Mouse (Mus musculus) embryonic facial prominence, embryonic 12.5 days (tissue): ENCODE results near the gene Klhdc1. TPM values are rescaled to one million over a fixed set of nuclear protein-coding genes. Genes with fewer than 3 reads are reported as not detected.

Source experiments
- ATAC-seq: fragments of 200-750 bp; cut with Nextera tagmentation; 2 replicates; pipeline ENCODE4 v1.8.0; 2017; ENCODE audit not compliant: insufficient number of reproducible peaks, insufficient read depth, low FRiP score, low TSS enrichment
- H3K27ac ChIP-seq: fragments of 300-500 bp; sonication (generic); 2 replicates; pipeline ENCODE4 v1.5.1; 2016; ENCODE audit warnings: mild to moderate bottlenecking
- H3K27me3 ChIP-seq: fragments of 300-500 bp; sonication (generic); 2 replicates; pipeline ENCODE4 v1.6.1; 2016; ENCODE audit warnings: mild to moderate bottlenecking, moderate library complexity
- H3K36me3 ChIP-seq: fragments of 300-500 bp; sonication (generic); 2 replicates; pipeline ENCODE4 v1.6.1; 2016; ENCODE audit warnings: mild to moderate bottlenecking
- H3K4me1 ChIP-seq: fragments of 300-500 bp; sonication (generic); 2 replicates; pipeline ENCODE4 v1.6.1; 2016
- H3K4me2 ChIP-seq: fragments of 300-500 bp; sonication (generic); replicated peaks from 2 replicates; pipeline ENCODE4 v1.6.1; 2016; ENCODE audit warnings: mild to moderate bottlenecking, moderate library complexity
- H3K4me3 ChIP-seq: fragments of 300-500 bp; sonication (generic); 2 replicates; pipeline ENCODE4 v1.5.1; 2016; ENCODE audit warnings: mild to moderate bottlenecking
- H3K9ac ChIP-seq: fragments of 300-500 bp; sonication (generic); 2 replicates; pipeline ENCODE4 v1.6.1; 2016; ENCODE audit warnings: mild to moderate bottlenecking, moderate library complexity
- H3K9me3 ChIP-seq: fragments of 300-500 bp; sonication (generic); 2 replicates; pipeline ENCODE4 v1.6.1; 2016; ENCODE audit warnings: mild to moderate bottlenecking, moderate library complexity
- WGBS: fragments of 180-500 bp; shearing (Covaris S2); methylation state at CpG from one replicate; pipeline ENCODE4 v1.1.7; 2016; 5-methylcytosine and 5-hydroxymethylcytosine counted together
- polyA plus RNA-seq: library from polyadenylated mRNA; unstranded; fragments of >200 nt; fragmentation: Nextera tagmentation; extraction: Ambion mirVana; gene quantifications from 2 replicates; pipeline ENCODE4 v1.2.1, GENCODE M21; 2016

The Klhdc1 gene
- polyA plus RNA-seq, 1 experiment from 2014 or later: 7.5 TPM

- ATAC-seq: no peak
- no peak overlapping the region for H3K4me2 ChIP-seq
- no peaks in the 10 kb centered on the region for H3K9me3 ChIP-seq
- H3K27ac ChIP-seq: no peak overlapping the region
- H3K27me3 ChIP-seq: no peaks in the 10 kb centered on the region
- no peak overlapping the region for H3K9ac ChIP-seq
- no peak overlapping the region for H3K4me3 ChIP-seq
- H3K4me1 ChIP-seq: no peaks in the 10 kb centered on the region
- H3K36me3 ChIP-seq: peaks cover 60% of the 10 kb centered on the region
- WGBS: 83% methylated on average over 18 of the region's 18 CpGs
These were observed 30.7 kb upstream of the Klhdc1 start for GRCm38 (mm10) chr12:69210056-69210979.

GRCm38 (mm10) chr12:69211057-69211456 is 29.9 kb upstream of the Klhdc1 start:
- H3K27ac ChIP-seq: no peak overlapping the region
- ATAC-seq: no peak
- H3K9ac ChIP-seq: no peak overlapping the region
- no peak overlapping the region for H3K4me3 ChIP-seq
- no peaks in the 10 kb centered on the region for H3K9me3 ChIP-seq
- no peaks in the 10 kb centered on the region for H3K4me1 ChIP-seq
- H3K36me3 ChIP-seq: peaks cover 63% of the 10 kb centered on the region
- 85% methylated on average over 5 of the region's 5 CpGs for WGBS
- H3K4me2 ChIP-seq: no peak overlapping the region
- H3K27me3 ChIP-seq: no peaks in the 10 kb centered on the region

GRCm38 (mm10) chr12:69213186-69213777 is 27.7 kb upstream of the Klhdc1 start:
- peaks cover 67% of the 10 kb centered on the region for H3K36me3 ChIP-seq
- no peaks in the 10 kb centered on the region for H3K27me3 ChIP-seq
- no peak overlapping the region for H3K4me2 ChIP-seq
- no peaks in the 10 kb centered on the region for H3K9me3 ChIP-seq
- no peak overlapping the region for H3K4me3 ChIP-seq
- H3K9ac ChIP-seq: no peak overlapping the region
- H3K27ac ChIP-seq: no peak overlapping the region
- ATAC-seq: no peak
- no peaks in the 10 kb centered on the region for H3K4me1 ChIP-seq
- 94% methylated on average over 13 of the region's 13 CpGs for WGBS

- H3K36me3 ChIP-seq: peaks cover 72% of the 10 kb centered on the region
- no peaks in the 10 kb centered on the region for H3K27me3 ChIP-seq
- no peak overlapping the region for H3K4me2 ChIP-seq
- no peak for ATAC-seq
- no peak overlapping the region for H3K9ac ChIP-seq
- H3K4me1 ChIP-seq: no peaks in the 10 kb centered on the region
- H3K4me3 ChIP-seq: no peak overlapping the region
- no peaks in the 10 kb centered on the region for H3K9me3 ChIP-seq
- 94% methylated on average over 7 of the region's 7 CpGs for WGBS
- H3K27ac ChIP-seq: no peak overlapping the region
These were observed 26.6 kb upstream of the Klhdc1 start for GRCm38 (mm10) chr12:69214393-69214792.

DNA sequence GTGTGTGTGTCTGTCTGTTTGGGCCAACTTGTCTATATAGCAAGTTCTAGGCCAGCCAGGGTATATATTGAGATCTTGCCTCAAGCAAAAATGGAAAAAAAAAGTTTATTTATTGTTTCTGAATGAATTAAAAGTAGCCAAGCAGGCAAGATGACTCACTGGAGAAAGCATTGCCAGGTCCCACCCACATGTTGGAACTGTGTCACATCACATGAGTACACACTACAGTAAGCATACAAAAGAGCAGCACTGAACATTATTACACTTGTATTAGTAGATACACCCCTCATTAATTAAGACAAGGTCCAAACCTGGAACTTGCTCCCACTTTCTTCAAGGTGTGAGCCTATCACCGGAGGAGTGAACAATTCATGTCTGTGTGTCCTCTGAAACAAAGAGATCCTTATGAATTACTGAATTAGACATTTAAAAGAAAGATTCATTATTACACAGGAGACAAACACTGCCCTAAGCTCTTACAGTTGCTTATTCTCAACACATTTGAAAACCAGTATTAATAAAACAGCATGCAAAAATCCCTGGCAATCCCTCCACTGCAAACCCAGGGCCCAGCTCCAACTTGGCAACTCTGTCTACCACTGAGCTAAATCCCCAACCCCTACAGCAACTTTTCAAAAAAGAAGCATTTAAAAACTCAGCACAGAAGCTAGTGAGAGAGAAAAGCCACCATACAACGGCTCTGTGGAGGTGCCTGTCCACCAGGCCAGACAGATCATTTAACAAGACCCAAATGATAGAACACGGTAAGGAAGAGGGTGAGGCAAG is 25.8 kb upstream of the Klhdc1 start:
- H3K36me3 ChIP-seq: peaks cover 68% of the 10 kb centered on the region
- no peaks in the 10 kb centered on the region for H3K27me3 ChIP-seq
- no peaks in the 10 kb centered on the region for H3K9me3 ChIP-seq
- no peaks in the 10 kb centered on the region for H3K4me1 ChIP-seq
- no peak overlapping the region for H3K9ac ChIP-seq
- 84% methylated on average over 3 of the region's 3 CpGs for WGBS
- H3K4me3 ChIP-seq: no peak overlapping the region
- H3K27ac ChIP-seq: no peak overlapping the region
- no peak for ATAC-seq
- H3K4me2 ChIP-seq: no peak overlapping the region

GRCm38 (mm10) chr12:69216587-69216986 is 24.4 kb upstream of the Klhdc1 start:
- no peaks in the 10 kb centered on the region for H3K27me3 ChIP-seq
- no peaks in the 10 kb centered on the region for H3K9me3 ChIP-seq
- H3K4me1 ChIP-seq: no peaks in the 10 kb centered on the region
- 95% methylated on average over 7 of the region's 7 CpGs for WGBS
- no peak overlapping the region for H3K4me2 ChIP-seq
- peaks cover 73% of the 10 kb centered on the region for H3K36me3 ChIP-seq
- no peak overlapping the region for H3K27ac ChIP-seq
- no peak for ATAC-seq
- no peak overlapping the region for H3K9ac ChIP-seq
- no peak overlapping the region for H3K4me3 ChIP-seq

DNA sequence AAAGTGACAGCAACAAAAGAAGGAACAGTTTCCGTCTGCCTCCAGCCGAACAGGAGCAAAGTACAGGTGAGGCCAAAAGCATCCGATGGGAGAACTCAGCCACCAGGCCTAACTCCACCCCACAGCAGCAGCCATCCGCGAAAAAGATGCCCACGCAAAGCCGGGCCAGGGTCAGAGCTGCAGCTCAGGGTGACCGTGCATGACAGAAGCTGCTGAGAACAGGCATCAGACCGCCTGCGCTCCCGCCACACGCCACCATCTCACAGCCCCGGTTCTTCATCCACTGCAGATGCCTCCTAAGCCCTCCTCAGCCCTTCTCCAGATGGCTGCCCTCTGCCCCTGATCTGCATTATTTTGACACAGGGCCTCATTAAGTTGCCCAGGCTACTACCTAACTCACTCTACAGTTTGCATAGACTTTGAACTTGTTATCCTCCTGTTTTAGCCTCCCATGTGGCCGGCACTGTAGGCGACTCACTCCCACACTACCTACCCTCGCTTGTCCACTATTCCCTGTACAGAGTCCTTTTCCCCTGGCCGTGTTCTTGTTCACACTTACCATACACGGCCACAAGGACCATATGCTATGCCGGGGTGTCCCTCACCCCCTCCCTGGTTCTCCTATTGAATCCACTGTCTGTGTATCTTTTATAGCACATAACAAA is 20.2 kb upstream of the Klhdc1 start:
- no peak overlapping the region for H3K4me3 ChIP-seq
- H3K9ac ChIP-seq: no peak overlapping the region
- H3K4me1 ChIP-seq: no peaks in the 10 kb centered on the region
- no peaks in the 10 kb centered on the region for H3K27me3 ChIP-seq
- H3K27ac ChIP-seq: no peak overlapping the region
- no peak overlapping the region for H3K4me2 ChIP-seq
- no peaks in the 10 kb centered on the region for H3K9me3 ChIP-seq
- peaks cover 47% of the 10 kb centered on the region for H3K36me3 ChIP-seq
- WGBS: 88% methylated on average over 19 of the region's 19 CpGs
- ATAC-seq: no peak

GRCm38 (mm10) chr12:69227776-69228466 is 13.1 kb upstream of the Klhdc1 start, which contains the start of gene Pole2:
Gene Pole2 (minus strand): TSS chr12:69228195.
- Histone ChIP-seq H3K27me3 (no peaks in the 10 kb centered on the region), H3K9me3 (no peaks in the 10 kb centered on the region), H3K4me3 (peak within 1 kb of the TSS; percentile 63), H3K4me2 (peak within 1 kb of the TSS; percentile 51), H3K36me3 (peaks cover 6% of the 10 kb centered on the region; the same call in 1 of the 2 replicates), H3K27ac (peak within 1 kb of the TSS; percentile 90), H3K4me1 (no peaks in the 10 kb centered on the region), H3K9ac (peak within 1 kb of the TSS; percentile 60)
- under 1% methylated on average over 37 of the region's 37 CpGs for WGBS
- ATAC-seq: peak; percentile 86

DNA sequence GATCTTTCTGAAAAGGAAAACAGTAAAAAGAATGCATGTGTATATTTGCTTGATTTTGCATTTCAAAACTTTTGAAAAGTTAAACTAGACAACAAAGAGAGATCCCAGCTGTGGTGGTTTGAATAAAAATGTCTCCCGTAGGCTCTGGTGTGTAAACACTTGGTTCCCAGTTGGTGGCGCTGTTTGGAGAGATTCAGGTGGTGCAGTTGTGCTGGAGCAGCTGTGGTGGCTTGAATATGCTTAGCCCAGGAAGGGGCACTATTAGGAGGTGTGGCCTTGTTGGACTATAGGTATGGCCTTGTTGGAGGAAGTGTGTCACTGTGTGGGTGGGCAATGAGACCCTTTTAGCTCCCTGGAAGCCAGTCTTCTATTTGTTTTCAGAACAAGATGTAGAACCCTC is 11.7 kb upstream of the Klhdc1 start:
- H3K4me2 ChIP-seq: no peak overlapping the region
- ATAC-seq: no peak
- H3K9me3 ChIP-seq: no peaks in the 10 kb centered on the region
- H3K27me3 ChIP-seq: no peaks in the 10 kb centered on the region
- 62% methylated on average over 2 of the region's 2 CpGs for WGBS
- no peaks in the 10 kb centered on the region for H3K4me1 ChIP-seq
- no peak overlapping the region for H3K4me3 ChIP-seq
- H3K36me3 ChIP-seq: peaks cover under 1% of the 10 kb centered on the region; the same call in 1 of the 2 replicates
- no peak overlapping the region for H3K9ac ChIP-seq
- no peak overlapping the region for H3K27ac ChIP-seq

- WGBS: 88% methylated on average over 6 of the region's 6 CpGs
- Histone ChIP-seq H3K9me3 (no peaks in the 10 kb centered on the region), H3K27me3 (no peaks in the 10 kb centered on the region), H3K4me3 (no peak overlapping the region), H3K27ac (no peak overlapping the region), H3K4me1 (peaks cover 3% of the 10 kb centered on the region; the same call in 1 of the 2 replicates), H3K36me3 (no peaks in the 10 kb centered on the region), H3K4me2 (no peak overlapping the region), H3K9ac (no peak overlapping the region)
- ATAC-seq: no peak
These were observed 5.2 kb upstream of the Klhdc1 start for GRCm38 (mm10) chr12:69235782-69236181.

- no peak overlapping the region for H3K9ac ChIP-seq
- no peak overlapping the region for H3K4me2 ChIP-seq
- H3K27me3 ChIP-seq: no peaks in the 10 kb centered on the region
- peaks cover 8% of the 10 kb centered on the region; the same call in 1 of the 2 replicates for H3K4me1 ChIP-seq
- 39% methylated on average over 3 of the region's 3 CpGs for WGBS
- ATAC-seq: no peak
- H3K4me3 ChIP-seq: no peak overlapping the region
- no peaks in the 10 kb centered on the region for H3K36me3 ChIP-seq
- H3K27ac ChIP-seq: no peak overlapping the region
- H3K9me3 ChIP-seq: no peaks in the 10 kb centered on the region
These were observed 2.7 kb upstream of the Klhdc1 start for GRCm38 (mm10) chr12:69238284-69238683.
